Mouse (Mus musculus) left cerebral cortex, postnatal 36 days (tissue): ENCODE measurements around the gene Aftph. TPM values are rescaled to one million over a fixed set of nuclear protein-coding genes. Genes with fewer than 3 reads are reported as not detected.

Source experiments
- total RNA-seq, 2 experiments: library from RNA; stranded (reverse); gene quantifications; 2 replicates each; pipeline ENCODE4 v1.2.3; 2021

Gene Aftph
- total RNA-seq, 2 experiments from 2014 or later = 77.8 to 87.6 TPM

Other genes starting within 250 kb of the Aftph start
- 10 to 100 TPM; 20.5 to 21.9 TPM for gene Sertad2, start 198.3 kb downstream of the Aftph start, total RNA-seq
- 10 to 100 TPM; 76.5 to 86.5 TPM for gene Lgalsl, start 89.5 kb upstream of the Aftph start, total RNA-seq